Mouse (Mus musculus) natural killer cell, adult 2 months (primary cell): ENCODE results near the gene Lyrm7.
"Not testable (repeated sequence)": the region's sequence is repeated elsewhere in the genome, so short reads cannot be mapped to it uniquely, and the experiment has no call there.

ENCODE experiments used
- DNase-seq, 2 experiments: peaks; one replicate each; pipeline ENCODE4 v3.0.0; 2022; ENCODE audit warnings: low spot score in 2 of 2

The Lyrm7 gene

GRCm38 (mm10) chr11:54860256-54861038 is at the start of gene Lyrm7:
Gene Lyrm7 (minus strand): TSS chr11:54860916.
- DNase-seq, result peak; percentile 96 to 97

- no peak for DNase-seq
Measured at GRCm38 (mm10) chr11:54910081-54910665, 49.5 kb upstream of the Lyrm7 start.

DNA sequence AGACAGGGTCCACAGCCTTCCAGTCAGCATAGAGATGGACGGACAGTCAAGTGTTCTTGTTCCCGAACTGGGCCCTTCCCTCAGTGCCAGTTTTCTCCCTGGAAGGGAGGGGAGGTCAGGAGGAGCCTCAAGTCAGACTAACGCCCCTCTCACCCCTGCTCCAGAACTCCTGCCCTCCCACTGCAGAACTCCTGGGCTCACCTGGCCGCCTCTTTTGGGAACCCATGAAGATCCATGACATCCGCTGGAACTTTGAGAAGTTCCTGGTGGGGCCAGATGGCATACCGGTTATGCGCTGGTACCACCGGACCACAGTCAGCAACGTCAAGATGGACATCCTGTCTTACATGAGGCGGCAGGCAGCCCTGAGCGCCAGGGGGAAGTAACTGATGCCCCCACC is 48.6 kb upstream of the Lyrm7 start:
- no peak for DNase-seq

GRCm38 (mm10) chr11:54907259-54907658 is 46.5 kb upstream of the Lyrm7 start:
- DNase-seq, result no peak

- no peak for DNase-seq
Measured at GRCm38 (mm10) chr11:54906466-54906865, 45.8 kb upstream of the Lyrm7 start.

- no peak for DNase-seq
Measured at GRCm38 (mm10) chr11:54905931-54906330, 45.2 kb upstream of the Lyrm7 start.

- no peak for DNase-seq
Measured at GRCm38 (mm10) chr11:54905086-54905485, 44.4 kb upstream of the Lyrm7 start.

DNA sequence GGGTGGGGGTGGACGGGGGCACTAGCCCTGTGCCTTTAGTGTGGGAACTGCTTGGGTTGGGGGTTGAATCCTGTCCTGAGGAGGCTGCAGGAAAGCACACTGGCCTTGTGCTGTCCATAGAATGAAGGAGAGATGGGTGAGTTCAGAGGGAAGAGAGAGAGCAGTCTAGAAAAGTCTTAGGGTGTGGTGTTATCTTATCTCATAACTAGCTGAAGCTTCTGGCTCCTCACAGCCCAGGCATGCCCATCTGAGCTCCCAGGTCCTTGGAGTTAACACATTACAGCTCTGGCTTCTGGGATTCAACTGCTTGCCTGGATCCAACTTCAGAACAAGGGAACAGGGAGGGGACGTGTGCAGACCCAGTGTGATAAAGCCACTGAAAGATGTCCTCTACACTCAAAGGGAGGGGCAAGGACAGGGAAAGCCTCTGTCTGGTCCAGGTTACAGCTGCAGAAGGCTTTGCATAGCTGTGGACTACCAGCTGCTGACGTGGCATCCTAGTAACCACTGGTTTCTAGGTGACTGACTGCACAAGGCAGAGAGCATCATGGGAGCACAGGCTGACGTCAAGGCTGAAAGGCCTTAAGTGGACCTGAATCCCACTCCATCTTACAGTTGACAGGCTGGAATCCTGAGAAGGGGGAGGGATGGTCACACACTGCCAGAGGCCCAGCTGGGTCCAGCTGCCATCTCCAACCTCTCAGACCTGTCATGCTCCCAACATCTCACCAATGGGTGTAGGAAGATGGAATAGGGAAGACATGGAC is 43.4 kb upstream of the Lyrm7 start:
- no peak for DNase-seq

GRCm38 (mm10) chr11:54903339-54903738 is 42.6 kb upstream of the Lyrm7 start:
- DNase-seq, result no peak

DNA sequence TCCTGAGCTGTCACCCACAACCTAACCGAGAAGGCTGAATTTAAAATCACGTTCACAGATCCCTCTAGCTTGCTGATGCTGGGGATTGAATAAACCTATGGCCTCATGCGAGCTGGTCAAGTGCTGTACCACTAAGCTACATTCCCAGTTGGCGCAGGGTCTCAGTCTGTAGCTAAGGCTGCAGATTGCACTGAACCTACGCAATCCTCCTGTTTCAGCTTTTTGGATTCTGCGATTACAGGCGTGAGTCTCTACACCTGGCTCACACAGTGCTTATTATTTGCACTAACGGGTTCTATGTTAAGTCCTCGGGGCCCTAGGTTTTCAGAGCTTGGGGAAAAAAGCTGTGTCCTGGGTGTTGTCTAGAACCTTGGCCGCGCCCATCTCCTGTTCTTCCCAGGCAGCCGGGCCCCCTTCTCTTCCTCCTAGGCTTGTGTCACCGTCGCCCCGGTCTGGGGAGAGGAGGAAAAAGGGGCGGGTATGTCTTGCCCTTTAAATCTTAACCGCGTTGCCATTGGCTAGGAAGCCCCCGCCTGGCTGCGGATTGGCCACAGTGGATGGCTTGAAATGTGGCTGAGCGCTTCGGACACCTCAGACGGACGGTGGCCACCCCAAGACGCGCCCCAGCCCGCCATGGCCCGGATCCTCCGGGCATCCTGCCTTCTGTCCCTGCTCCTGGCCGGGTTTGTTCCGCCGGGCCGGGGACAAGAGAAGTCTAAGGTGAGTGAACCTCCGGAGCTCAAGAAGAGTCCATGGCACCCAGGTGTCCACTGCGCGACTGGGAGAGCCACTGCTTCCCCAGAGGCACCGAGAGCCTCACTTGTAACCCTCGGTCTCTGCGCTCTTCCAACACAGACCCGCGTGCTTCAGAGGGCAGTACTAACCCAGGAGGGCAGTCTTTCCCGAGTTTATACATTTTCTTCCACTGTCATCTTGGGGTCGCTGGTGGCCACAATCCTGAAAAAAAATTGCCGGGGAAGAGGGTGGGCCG is 41.9 kb upstream of the Lyrm7 start, which contains the start of gene Gpx3:
Gene Gpx3, plus strand, starts transcription at position 121 of the 991 bp plus-strand sequence.
- DNase-seq, result no peak

DNA sequence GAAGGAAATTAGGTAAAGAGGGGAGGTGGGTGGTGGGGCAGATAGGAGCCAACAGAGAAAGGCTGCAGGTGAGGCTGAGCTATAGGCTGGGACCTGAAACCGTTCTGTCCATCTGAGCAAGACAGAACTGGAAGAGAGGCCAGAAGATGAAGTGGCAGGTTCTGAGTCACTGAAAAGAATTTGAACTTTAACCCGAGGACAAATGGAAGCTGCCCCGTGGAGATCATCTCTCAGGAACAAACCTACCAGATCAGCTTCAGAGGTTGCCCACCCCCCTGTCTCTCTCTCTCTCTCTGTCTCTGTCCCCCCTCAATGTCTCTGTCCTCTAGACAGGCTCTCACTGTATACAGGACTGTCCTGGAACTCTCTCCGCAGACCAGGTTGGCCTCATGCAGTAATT is 38.9 kb upstream of the Lyrm7 start:
- no peak for DNase-seq

- no peak for DNase-seq
Measured at GRCm38 (mm10) chr11:54897470-54897869, 36.8 kb upstream of the Lyrm7 start.

DNA sequence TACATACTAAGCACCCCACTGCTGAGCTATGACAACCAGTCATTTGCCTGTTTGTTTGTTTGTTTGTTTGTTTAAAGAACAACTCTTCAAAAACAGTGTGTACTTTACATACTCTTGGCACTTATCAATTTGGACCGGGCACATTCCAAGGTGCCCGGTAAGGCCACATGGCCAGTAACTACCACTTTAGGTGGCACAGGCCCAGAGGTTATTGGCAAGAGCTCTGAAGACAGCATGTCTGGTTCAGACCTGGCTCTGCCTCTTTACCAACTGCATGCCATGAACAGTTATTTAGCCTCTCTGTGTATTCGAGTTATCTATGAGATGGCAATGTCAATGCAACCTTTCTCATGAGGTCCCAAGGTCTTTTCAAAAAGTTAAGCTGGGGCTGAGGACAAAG is 35.9 kb upstream of the Lyrm7 start:
- DNase-seq, result not testable (repeated sequence)

GRCm38 (mm10) chr11:54894589-54894988 is 33.9 kb upstream of the Lyrm7 start:
- no peak for DNase-seq

DNA sequence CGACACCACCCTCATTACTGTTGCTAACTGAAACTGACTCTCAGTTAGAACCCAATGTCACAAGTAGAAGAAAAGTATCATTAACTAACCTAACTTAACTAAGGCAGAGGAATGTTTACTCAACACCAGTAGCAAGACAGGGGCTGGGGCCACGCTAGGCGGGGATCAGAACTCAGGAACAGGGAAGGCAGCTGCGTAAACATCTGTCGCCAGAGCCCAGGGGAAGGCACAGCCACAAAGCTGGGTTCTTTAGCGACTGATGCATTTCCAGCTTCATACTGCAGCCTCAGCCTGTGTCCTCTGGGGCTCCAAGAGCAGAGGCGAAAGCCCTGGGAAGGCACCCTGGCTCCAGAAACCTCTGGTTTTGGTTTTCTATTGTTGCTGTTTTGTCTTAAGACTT is 31.4 kb upstream of the Lyrm7 start:
- DNase-seq, result no peak

DNA sequence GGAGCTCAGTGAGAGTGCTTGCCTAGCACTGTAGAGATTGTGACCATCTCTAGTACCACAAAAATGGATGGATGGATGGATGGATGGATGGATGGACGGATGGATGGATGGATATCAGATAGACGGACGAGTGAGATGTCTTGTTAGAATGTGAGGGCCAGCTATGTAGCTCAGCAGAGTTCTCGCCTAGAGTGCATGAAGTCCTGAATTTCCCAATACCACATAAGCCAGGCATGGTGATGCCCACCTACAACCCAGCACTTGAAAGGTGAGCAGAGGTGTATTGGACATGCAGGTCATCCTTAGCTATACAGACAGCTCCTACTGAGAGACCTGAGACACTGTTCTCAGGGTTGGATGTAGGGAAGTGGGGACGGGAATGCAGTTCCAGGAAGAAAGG is 30.6 kb upstream of the Lyrm7 start:
- DNase-seq, result no peak

DNA sequence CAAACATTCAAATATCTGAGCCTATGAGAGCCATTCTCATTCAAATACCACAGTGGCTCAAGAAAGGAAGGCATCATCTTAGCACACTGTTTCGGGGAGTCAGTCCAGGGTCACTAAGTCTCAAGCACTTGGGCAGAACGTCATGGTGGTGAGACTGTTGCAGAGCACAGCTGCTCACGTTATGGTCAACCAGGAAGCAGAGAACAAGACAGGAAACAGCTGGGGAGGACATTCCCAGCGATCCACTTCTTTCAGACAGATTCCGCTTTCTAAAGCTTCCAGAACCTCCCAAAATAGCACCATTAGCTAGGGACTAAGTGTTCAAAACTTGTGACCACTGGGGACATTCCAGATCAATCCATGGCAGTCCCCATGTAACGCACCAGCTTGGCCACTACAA is 27.2 kb upstream of the Lyrm7 start:
- DNase-seq, result no peak

DNA sequence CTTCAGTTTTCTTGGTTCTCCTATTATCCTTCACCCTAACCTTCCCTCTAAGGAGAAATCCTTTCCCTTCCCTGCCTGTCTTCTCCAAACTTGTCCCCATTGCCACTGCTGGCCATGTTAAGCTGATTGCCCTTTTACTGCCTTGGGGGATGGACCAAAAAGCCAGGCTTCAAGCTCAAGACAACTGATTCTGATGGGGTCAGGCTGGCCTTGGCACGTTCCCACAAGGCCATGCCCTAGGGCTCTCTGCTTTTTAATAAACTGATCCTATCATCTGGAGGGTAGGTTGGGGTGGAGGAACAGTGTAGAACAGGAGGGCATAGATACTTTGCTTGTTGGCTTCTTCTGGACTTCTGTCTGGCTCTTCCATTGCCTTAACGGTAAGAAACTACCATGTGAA is 24.7 kb upstream of the Lyrm7 start:
- DNase-seq, result no peak

DNA sequence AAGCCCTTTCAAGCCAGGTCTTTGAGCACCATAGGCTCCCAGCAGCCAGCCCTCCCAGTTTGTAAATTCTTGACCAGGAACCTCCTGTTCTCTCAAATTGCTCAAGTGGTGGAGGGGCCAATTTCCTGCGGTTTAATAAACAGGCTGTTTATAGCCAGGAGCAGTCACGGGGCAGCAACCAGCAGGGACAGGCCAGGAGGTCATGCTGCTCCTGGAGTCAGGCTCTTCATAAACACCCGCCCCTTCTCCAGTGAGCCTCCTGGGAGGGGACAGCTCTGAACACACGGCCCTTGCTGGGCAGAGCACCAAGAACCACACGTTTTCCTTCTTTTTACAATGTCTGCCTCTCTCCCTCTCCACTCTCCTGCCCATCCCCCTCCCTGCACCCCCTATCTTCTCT is 24.2 kb upstream of the Lyrm7 start:
- DNase-seq, result no peak

GRCm38 (mm10) chr11:54884197-54884828 is 23.6 kb upstream of the Lyrm7 start:
- DNase-seq, result no peak

DNA sequence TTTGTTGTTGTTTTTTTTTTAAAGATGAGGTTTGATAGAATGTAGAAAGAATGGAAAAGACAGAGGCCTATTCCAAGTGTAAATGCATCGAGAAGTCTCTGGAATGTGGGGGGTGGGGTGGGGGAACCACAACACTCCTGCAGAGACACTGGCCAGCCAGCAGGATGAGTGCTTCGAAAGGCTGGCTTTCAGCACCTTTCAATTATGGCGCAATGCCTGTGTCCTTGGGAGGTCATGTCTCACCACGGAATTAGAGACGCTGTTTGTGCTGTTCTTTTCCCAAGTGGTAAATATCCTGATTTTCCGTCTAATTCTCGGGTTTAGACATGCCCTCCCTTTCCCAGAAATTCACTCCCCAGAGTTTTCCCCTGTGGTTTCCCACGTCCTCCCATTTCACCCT is 22.0 kb upstream of the Lyrm7 start:
- DNase-seq, result no peak
